Mouse (Mus musculus) hindbrain, embryonic 15.5 days (tissue): Measurements from ENCODE around the gene Iqcg. TPM values are rescaled to one million over a fixed set of nuclear protein-coding genes. Genes with fewer than 3 reads are reported as not detected.

Experiments used
- microRNA counts: library from miRNA; unstranded; fragments of <30 nt; microRNA quantifications from one replicate; lab custom pipeline; 2016
- microRNA-seq: library from miRNA; unstranded; fragments of <30 nt; microRNA quantifications from one replicate; pipeline ENCODE4, GENCODE M21; 2016
- polyA plus RNA-seq: library from polyadenylated mRNA; unstranded; fragments of >200 nt; fragmentation: Nextera tagmentation; extraction: Ambion mirVana; gene quantifications from 2 replicates; pipeline ENCODE4 v1.2.1, GENCODE M21; 2015

Gene Iqcg
- polyA plus RNA-seq, 1 experiment from 2014 or later = 6.5 TPM

MicroRNAs within 50 kb of the gene (microRNA counts, 519-probe panel; counts per million panel counts)
- microRNA mmu-miR-1947 (lab: Ali Mortazavi, UCI) = not detected

Small RNA genes within 50 kb of the gene (microRNA-seq; reads per million reads assigned to microRNA genes)
- gene Gm22231 = not detected
- gene Mir1947 = 2.6 reads per million, percentile 9 among the genes with 10 or more reads in this experiment

Other genes with a start within 250 kb of the Iqcg start
- not detected in 2 replicates for gene Smbd1, start 245.7 kb downstream of the Iqcg start, polyA plus RNA-seq
- gene Fyttd1, start 178.7 kb downstream of the Iqcg start, polyA plus RNA-seq = 106 and 109 TPM in 2 replicates
- 36.1 and 38.4 TPM in 2 replicates for gene Rubcn, start 178.5 kb downstream of the Iqcg start, polyA plus RNA-seq
- gene Lrch3, start 142.1 kb downstream of the Iqcg start, polyA plus RNA-seq = 39.6 and 39.9 TPM in 2 replicates
- 425 and 508 TPM in 2 replicates for gene Rpl35a, start 235 bp upstream of the Iqcg start, polyA plus RNA-seq
- gene Lmln, start 6.3 kb upstream of the Iqcg start, polyA plus RNA-seq = 4.4 and 4.6 TPM in 2 replicates
- 18.9 and 20.6 TPM in 2 replicates for gene Osbpl11, start 128.9 kb upstream of the Iqcg start, polyA plus RNA-seq
- gene Snx4, start 195.2 kb upstream of the Iqcg start, polyA plus RNA-seq = 82.7 and 84.4 TPM in 2 replicates